Mouse (Mus musculus): ENCODE data around the gene Prn. TPM values are rescaled to one million over a fixed set of nuclear protein-coding genes. Genes with fewer than 3 reads are reported as not detected.

Gene Prn
- total and polyA plus RNA-seq, 3 experiments, result not detected

- no peaks in the 10 kb centered on the region for H3K9me3 ChIP-seq (replicated peaks; ENCODE audit: insufficient read depth, low read length)
- no peak overlapping the region for H3K27ac ChIP-seq (ENCODE audit: control insufficient read depth, low read depth, low read length)
- peaks cover 0 to 22% of the 10 kb centered on the region in 2 experiments; a peak in 2 of 4 replicates for H3K36me3 ChIP-seq (ENCODE audit: control insufficient read depth in 1 of 2, insufficient read depth in 2 of 2, low read length in 2 of 2)
- TF ChIP-seq MAFK (IDR thresholded peaks at IDR 0.05; ENCODE audit: borderline replicate concordance, low read depth, low read length) (no peak), KAT2A (conservative IDR thresholded peaks at IDR 0.05; ENCODE audit: low read depth, low read length) (no peak), ZMIZ1 (IDR thresholded peaks at IDR 0.05; ENCODE audit: low read depth, low read length) (no peak), UBTF (IDR thresholded peaks at IDR 0.05; ENCODE audit: borderline replicate concordance, insufficient read depth, low read depth, low read length) (no peak), ZNF384 (IDR thresholded peaks at IDR 0.05; ENCODE audit: low read depth, low read length) (no peak), RAD21 (IDR thresholded peaks at IDR 0.05; ENCODE audit: low read depth, low read length) (no peak), ZC3H11A (IDR thresholded peaks at IDR 0.05; ENCODE audit: low read depth, low read length) (no peak), MAZ (IDR thresholded peaks at IDR 0.05; ENCODE audit: low read depth, low read length) (no peak), E2F4 (IDR thresholded peaks at IDR 0.05; ENCODE audit: borderline replicate concordance, low read depth, low read length) (no peak), JUND (IDR thresholded peaks at IDR 0.05; ENCODE audit: low read depth, low read length) (no peak), USF1 (IDR thresholded peaks at IDR 0.05; ENCODE audit: low read depth, low read length) (no peak), GATA1 (IDR thresholded peaks at IDR 0.05; ENCODE audit: low read depth, low read length) (no peak), MYC (IDR thresholded peaks at IDR 0.05; ENCODE audit: low read depth, low read length) (no peak), POLR2AphosphoS5 (IDR thresholded peaks at IDR 0.05; ENCODE audit: borderline replicate concordance, low read depth, low read length) (no peak), MXI1 (IDR thresholded peaks at IDR 0.05; ENCODE audit: low read depth, low read length) (no peak)
- H3K4me1 ChIP-seq (ENCODE audit: control insufficient read depth in 1 of 2, insufficient read depth in 2 of 2, low read length in 2 of 2), result peaks cover 12 to 34% of the 10 kb centered on the region in 2 experiments
- H3K27me3 ChIP-seq (ENCODE audit: control insufficient read depth in 1 of 2, insufficient read depth in 2 of 2, low read length in 2 of 2), result no peaks in the 10 kb centered on the region
- H3K9ac ChIP-seq (ENCODE audit: control insufficient read depth, low read depth, low read length, poor library complexity, severe bottlenecking), result no peak overlapping the region
- no peak for DNase-seq (ENCODE audit: low read depth, low spot score)
- H3K4me3 ChIP-seq (ENCODE audit: control insufficient read depth in 1 of 2, insufficient read depth in 1 of 2, low read depth in 2 of 2, low read length in 2 of 2), result no peak overlapping the region
- no peaks in the 10 kb centered on the region; the same call in 1 of the 2 replicates for H3K79me2 ChIP-seq (ENCODE audit: control insufficient read depth, insufficient read depth, low read length, poor library complexity)
These were observed 4.0 kb upstream of the Prn start for GRCm38 (mm10) chr2:131905776-131906175.

- Histone ChIP-seq H3K27me3 (ENCODE audit: control insufficient read depth in 1 of 2, insufficient read depth in 2 of 2, low read length in 2 of 2) (no peaks in the 10 kb centered on the region), H3K9me3 (replicated peaks; ENCODE audit: insufficient read depth, low read length) (no peaks in the 10 kb centered on the region), H3K9ac (ENCODE audit: control insufficient read depth, low read depth, low read length, poor library complexity, severe bottlenecking) (no peak overlapping the region), H3K4me1 (ENCODE audit: control insufficient read depth in 1 of 2, insufficient read depth in 2 of 2, low read length in 2 of 2) (peaks cover 16 to 34% of the 10 kb centered on the region in 2 experiments), H3K27ac (ENCODE audit: control insufficient read depth, low read depth, low read length) (no peak overlapping the region), H3K79me2 (ENCODE audit: control insufficient read depth, insufficient read depth, low read length, poor library complexity) (no peaks in the 10 kb centered on the region; the same call in 1 of the 2 replicates), H3K4me3 (ENCODE audit: control insufficient read depth in 1 of 2, insufficient read depth in 1 of 2, low read depth in 2 of 2, low read length in 2 of 2) (no peak overlapping the region), H3K36me3 (ENCODE audit: control insufficient read depth in 1 of 2, insufficient read depth in 2 of 2, low read length in 2 of 2) (peaks cover 0 to 22% of the 10 kb centered on the region in 2 experiments; a peak in 2 of 4 replicates)
- TF ChIP-seq MYB (IDR thresholded peaks at IDR 0.05; ENCODE audit: low read depth, low read length) (no peak), ZMIZ1 (IDR thresholded peaks at IDR 0.05; ENCODE audit: low read depth, low read length) (no peak), ZC3H11A (IDR thresholded peaks at IDR 0.05; ENCODE audit: low read depth, low read length) (no peak), USF2 (IDR thresholded peaks at IDR 0.05; ENCODE audit: borderline replicate concordance in 1 of 2, insufficient read depth in 1 of 2, low read depth in 1 of 2, low read length in 2 of 2) (no peak), NELFE (IDR thresholded peaks at IDR 0.05; ENCODE audit: low read depth, low read length) (no peak), E2F4 (IDR thresholded peaks at IDR 0.05; ENCODE audit: borderline replicate concordance, low read depth, low read length) (no peak), USF1 (IDR thresholded peaks at IDR 0.05; ENCODE audit: low read depth, low read length) (no peak), ETS1 (IDR thresholded peaks at IDR 0.05; ENCODE audit: low read depth, low read length) (no peak), GABPA (IDR thresholded peaks at IDR 0.05; ENCODE audit: low read depth, low read length) (no peak)
- no peak for DNase-seq (ENCODE audit: low read depth, low spot score)
These were observed 3.5 kb upstream of the Prn start for GRCm38 (mm10) chr2:131906266-131906665.
